Comparison of ENCODE assay signal across 10 mouse cellular contexts in the genomic region with DNA sequence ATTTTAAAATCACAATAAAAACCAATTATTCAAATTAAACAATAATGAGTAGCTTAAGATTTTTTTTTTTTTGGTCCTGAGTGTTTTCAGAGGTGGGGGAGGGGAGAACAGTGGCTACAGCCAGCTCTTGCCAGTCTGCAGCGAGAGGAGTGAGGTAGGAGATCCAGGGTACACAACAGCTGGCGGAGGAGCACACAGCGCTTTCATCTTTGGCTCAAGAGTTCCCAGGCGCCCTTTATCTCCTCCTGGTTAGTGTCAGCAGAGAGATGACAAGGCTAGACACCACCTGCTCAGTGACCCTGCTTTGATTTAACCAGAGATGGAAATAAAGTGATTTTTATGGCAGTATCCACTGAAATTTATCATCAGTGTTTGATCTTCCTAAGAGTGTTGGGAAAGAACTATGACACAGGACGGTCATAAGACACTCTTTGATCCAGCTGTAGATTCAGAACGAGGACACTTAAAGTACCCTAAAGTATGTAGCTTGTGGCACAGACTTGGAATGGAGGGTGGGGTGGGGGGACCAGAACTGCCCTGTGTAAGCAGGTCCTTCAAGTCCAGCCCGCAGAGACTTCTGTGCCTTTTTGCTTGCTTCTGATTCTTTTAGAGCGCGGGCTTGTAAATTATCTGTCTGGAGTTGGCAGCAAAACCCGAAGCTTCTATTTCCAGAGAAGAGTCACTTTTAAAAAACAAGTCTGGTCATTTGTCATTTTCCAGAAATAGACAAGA. TPM values are rescaled to one million over a fixed set of nuclear protein-coding genes. Genes with fewer than 3 reads are reported as not detected.
DNase-seq lines count a peak whose midpoint lies in the region; ATAC-seq lines count a peak whose summit lies in the region.
"Had no signal": no experiment of that assay in that cellular context is flagged by ENCODE, and none has a peak within 500 bp of the region (broad histone marks: within the 10 kb centered on the region; RNA-seq: fewer than 3 reads in every experiment).

No protein-coding gene starts in this region.

- peak overlapping the region; percentile 48 for H3K4me2 ChIP-seq in kidney, embryonic 15.5 days
- H3K4me2 ChIP-seq in embryonic facial prominence, embryonic 11.5 days (ENCODE audit: low read depth, low read length) = no peak overlapping the region
- peak overlapping the region; percentile 41 for H3K4me2 ChIP-seq in intestine, embryonic 14.5 days (ENCODE audit: low read length)
- peak overlapping the region; percentile 43 for H3K4me2 ChIP-seq in neural tube, embryonic 13.5 days

- H3K27ac ChIP-seq in kidney, embryonic 15.5 days = 0 out of 2 replicates have a peak overlapping the region, but pooled peaks have one; percentile 27
- H3K27ac ChIP-seq in embryonic facial prominence, embryonic 11.5 days (replicated peaks; ENCODE audit: low read depth, low read length) = no peak overlapping the region
- no peak overlapping the region for H3K27ac ChIP-seq in intestine, embryonic 14.5 days (ENCODE audit: low read depth)
- no peak overlapping the region for H3K27ac ChIP-seq in neural tube, embryonic 13.5 days (replicated peaks)

- no peaks in the 10 kb centered on the region for H3K9me3 ChIP-seq in kidney, embryonic 15.5 days (replicated peaks)
- no peaks in the 10 kb centered on the region for H3K9me3 ChIP-seq in embryonic facial prominence, embryonic 11.5 days (replicated peaks; ENCODE audit: control insufficient read depth, low read length)
- no peaks in the 10 kb centered on the region for H3K9me3 ChIP-seq in intestine, embryonic 14.5 days (ENCODE audit: control insufficient read depth, low read length)
- no peaks in the 10 kb centered on the region for H3K9me3 ChIP-seq in neural tube, embryonic 13.5 days

- no peaks in the 10 kb centered on the region for H3K36me3 ChIP-seq in kidney, embryonic 15.5 days
- H3K36me3 ChIP-seq in embryonic facial prominence, embryonic 11.5 days (replicated peaks; ENCODE audit: control insufficient read depth, insufficient read depth, low read depth, low read length) = no peaks in the 10 kb centered on the region
- no peaks in the 10 kb centered on the region for H3K36me3 ChIP-seq in intestine, embryonic 14.5 days (ENCODE audit: control insufficient read depth, insufficient read depth, low read length)
- no peaks in the 10 kb centered on the region for H3K36me3 ChIP-seq in neural tube, embryonic 13.5 days

- H3K4me3 ChIP-seq in kidney, embryonic 15.5 days (replicated peaks) = peak overlapping the region; percentile 23; the same call in 1 of the 2 replicates
- no peak overlapping the region for H3K4me3 ChIP-seq in embryonic facial prominence, embryonic 11.5 days (ENCODE audit: low read depth, low read length)
- H3K4me3 ChIP-seq in intestine, embryonic 14.5 days (ENCODE audit: low read depth, low read length) = 0 out of 2 replicates have a peak overlapping the region, but pooled peaks have one; percentile 2
- H3K4me3 ChIP-seq in neural tube, embryonic 13.5 days = no peak overlapping the region

- ATAC-seq in kidney, embryonic 15.5 days (replicated peaks; ENCODE audit: low FRiP score) = peak; percentile 64; the same call in 1 of the 2 replicates
- no peak for ATAC-seq in embryonic facial prominence, embryonic 11.5 days (replicated peaks; ENCODE audit: insufficient number of reproducible peaks, low FRiP score, low TSS enrichment, low read depth)
- ATAC-seq in intestine, embryonic 14.5 days (replicated peaks; ENCODE audit: low FRiP score, low TSS enrichment, low read depth) = peak; percentile 50; the same call in 1 of the 2 replicates
- peak; percentile 36; the same call in 1 of the 2 replicates for ATAC-seq in neural tube, embryonic 13.5 days (ENCODE audit: low read depth)
- ATAC-seq in activated CD4-positive, CD25-positive, alpha-beta regulatory T cell, adult 4 months = no peak

- no peak for DNase-seq in kidney, adult 9 months
- DNase-seq in embryonic facial prominence, embryonic 11.5 days (ENCODE audit: low spot score) = peak; percentile 20
- no peak for DNase-seq in intestine, embryonic 14.5 days (ENCODE audit: low spot score)
- no peak for DNase-seq in right cerebral cortex, postnatal 14 days
- DNase-seq in c-Kit-positive CD71-positive TER-119-positive erythroid progenitor cells, embryonic 14.5 days (ENCODE audit: low spot score) = no peak
- DNase-seq: right cerebral cortex, postnatal 25 days had no signal

- H3K9ac ChIP-seq in kidney, embryonic 15.5 days = peak overlapping the region; percentile 15; the same call in 1 of the 2 replicates
- no peak overlapping the region for H3K9ac ChIP-seq in embryonic facial prominence, embryonic 11.5 days (replicated peaks; ENCODE audit: low read length)
- no peak overlapping the region for H3K9ac ChIP-seq in intestine, embryonic 14.5 days (ENCODE audit: low read length)
- H3K9ac ChIP-seq in neural tube, embryonic 13.5 days = no peak overlapping the region

- H3K27me3 ChIP-seq in kidney, embryonic 15.5 days = no peaks in the 10 kb centered on the region
- H3K27me3 ChIP-seq in embryonic facial prominence, embryonic 11.5 days (ENCODE audit: control insufficient read depth, insufficient read depth, low read length) = no peaks in the 10 kb centered on the region
- H3K27me3 ChIP-seq in intestine, embryonic 14.5 days (replicated peaks; ENCODE audit: control insufficient read depth, insufficient read depth, low read length) = no peaks in the 10 kb centered on the region
- no peaks in the 10 kb centered on the region for H3K27me3 ChIP-seq in neural tube, embryonic 13.5 days

- H3K4me1 ChIP-seq in kidney, embryonic 15.5 days = peaks cover 12% of the 10 kb centered on the region
- H3K4me1 ChIP-seq in embryonic facial prominence, embryonic 11.5 days (ENCODE audit: control insufficient read depth, insufficient read depth, low read length) = no peaks in the 10 kb centered on the region
- H3K4me1 ChIP-seq in intestine, embryonic 14.5 days (replicated peaks; ENCODE audit: control insufficient read depth, insufficient read depth, low read length) = peaks cover 9% of the 10 kb centered on the region; the same call in 1 of the 2 replicates
- 0 out of 2 replicates have a peak, but pooled peaks cover 4% of the 10 kb centered on the region for H3K4me1 ChIP-seq in neural tube, embryonic 13.5 days (replicated peaks)

- WGBS in kidney, embryonic 15.5 days = 21% methylated on average over 10 of the region's 10 CpGs
- WGBS in embryonic facial prominence, embryonic 11.5 days = 62% methylated on average over 10 of the region's 10 CpGs
- 18% methylated on average over 10 of the region's 10 CpGs for WGBS in intestine, embryonic 14.5 days
- WGBS in neural tube, embryonic 13.5 days = 49% methylated on average over 10 of the region's 10 CpGs

RNA-seq across cellular contexts. Expression of a gene that starts 46.1 kb away (rescaled TPM):
- 0.16 TPM in 1 of 2 replicates, not detected in the other for polyA plus RNA-seq in kidney, embryonic 15.5 days (2015; fragmentation: Nextera tagmentation; extraction: Ambion mirVana)
- polyA plus RNA-seq in embryonic facial prominence, embryonic 11.5 days (2014; fragmentation: Nextera tagmentation; extraction: Ambion mirVana) = 0.24 and 0.25 TPM in 2 replicates
- polyA plus RNA-seq in intestine, embryonic 14.5 days (2014; fragmentation: Nextera tagmentation; extraction: Ambion mirVana) = not detected in 2 replicates
- not detected in 2 replicates for polyA plus RNA-seq in neural tube, embryonic 13.5 days (2015; fragmentation: Nextera tagmentation; extraction: Ambion mirVana)
- not detected for polyA plus RNA-seq in activated CD4-positive, CD25-positive, alpha-beta regulatory T cell, adult 4 months (2017; shearing (Covaris generic))
- polyA plus RNA-seq: liver, adult 2 months had no signal

Comparison
In these comparisons a context has a peak if more than half of its experiments do, and no peak if none do; other contexts are left out.
1. ATAC-seq: peak in kidney, embryonic 15.5 days (single experiment), intestine, embryonic 14.5 days (single experiment) and neural tube, embryonic 13.5 days (single experiment); none in embryonic facial prominence, embryonic 11.5 days (single experiment) and activated CD4-positive, CD25-positive, alpha-beta regulatory T cell, adult 4 months (single experiment).
2. H3K4me3 ChIP-seq: peak in kidney, embryonic 15.5 days (single experiment) and intestine, embryonic 14.5 days (single experiment); none in embryonic facial prominence, embryonic 11.5 days (single experiment) and neural tube, embryonic 13.5 days (single experiment).